Mouse (Mus musculus): Measurements from ENCODE around the gene Sec14l5. TPM values are rescaled to one million over a fixed set of nuclear protein-coding genes. Genes with fewer than 3 reads are reported as not detected.
A peak's percentile ranks its signal among the peaks of the same experiment; 100 is the strongest.

Gene Sec14l5
- polyA plus RNA-seq, 1 experiment from 2014 or later = 0.16 TPM

GRCm38 (mm10) chr16:5139741-5140140 lies 7.2 kb upstream of the Sec14l5 start:
- no peak for ATAC-seq (replicated peaks; ENCODE audit: low FRiP score)

GRCm38 (mm10) chr16:5145570-5145969 lies 1.3 kb upstream of the Sec14l5 start:
- no peaks in the 10 kb centered on the region for H3K36me3 ChIP-seq (ENCODE audit: control insufficient read depth, insufficient read depth, low read length)
- no peak overlapping the region for H3K4me2 ChIP-seq (ENCODE audit: low read depth, low read length, severe bottlenecking)
- H3K9me3 ChIP-seq (ENCODE audit: control insufficient read depth, low read length) = no peaks in the 10 kb centered on the region
- peak; percentile 77 for DNase-seq (ENCODE audit: low spot score)
- H3K4me1 ChIP-seq (replicated peaks; ENCODE audit: control insufficient read depth, insufficient read depth, low read length) = peaks cover 10% of the 10 kb centered on the region; the same call in 1 of the 2 replicates
- peaks cover 5% of the 10 kb centered on the region; the same call in 1 of the 2 replicates for H3K27me3 ChIP-seq (ENCODE audit: control insufficient read depth, insufficient read depth, low read length)
- under 1% methylated on average over 7 of the region's 7 CpGs for WGBS
- H3K9ac ChIP-seq (ENCODE audit: low read length) = no peak overlapping the region
- no peak overlapping the region for H3K27ac ChIP-seq (ENCODE audit: low read depth, low read length)
- no peak overlapping the region for H3K4me3 ChIP-seq (ENCODE audit: low read depth, low read length)
- ATAC-seq (replicated peaks; ENCODE audit: low FRiP score) = 0 out of 2 replicates have a peak, but pooled peaks have one; percentile 39

More at GRCm38 (mm10) chr16:5139741-5140140, 7.2 kb upstream of the Sec14l5 start:
- H3K27me3 ChIP-seq (ENCODE audit: control insufficient read depth, insufficient read depth, low read length) = no peaks in the 10 kb centered on the region
- H3K4me2 ChIP-seq (ENCODE audit: low read depth, low read length, severe bottlenecking) = no peak overlapping the region
- H3K4me3 ChIP-seq (ENCODE audit: low read depth, low read length) = no peak overlapping the region
- WGBS = 44% methylated on average over 4 of the region's 4 CpGs
- no peaks in the 10 kb centered on the region for H3K36me3 ChIP-seq (ENCODE audit: control insufficient read depth, insufficient read depth, low read length)
- H3K9ac ChIP-seq (ENCODE audit: low read length) = no peak overlapping the region
- no peak overlapping the region for H3K27ac ChIP-seq (ENCODE audit: low read depth, low read length)
- H3K4me1 ChIP-seq (replicated peaks; ENCODE audit: control insufficient read depth, insufficient read depth, low read length) = no peaks in the 10 kb centered on the region
- DNase-seq (ENCODE audit: low spot score) = no peak
- H3K9me3 ChIP-seq (ENCODE audit: control insufficient read depth, low read length) = no peaks in the 10 kb centered on the region

DNA sequence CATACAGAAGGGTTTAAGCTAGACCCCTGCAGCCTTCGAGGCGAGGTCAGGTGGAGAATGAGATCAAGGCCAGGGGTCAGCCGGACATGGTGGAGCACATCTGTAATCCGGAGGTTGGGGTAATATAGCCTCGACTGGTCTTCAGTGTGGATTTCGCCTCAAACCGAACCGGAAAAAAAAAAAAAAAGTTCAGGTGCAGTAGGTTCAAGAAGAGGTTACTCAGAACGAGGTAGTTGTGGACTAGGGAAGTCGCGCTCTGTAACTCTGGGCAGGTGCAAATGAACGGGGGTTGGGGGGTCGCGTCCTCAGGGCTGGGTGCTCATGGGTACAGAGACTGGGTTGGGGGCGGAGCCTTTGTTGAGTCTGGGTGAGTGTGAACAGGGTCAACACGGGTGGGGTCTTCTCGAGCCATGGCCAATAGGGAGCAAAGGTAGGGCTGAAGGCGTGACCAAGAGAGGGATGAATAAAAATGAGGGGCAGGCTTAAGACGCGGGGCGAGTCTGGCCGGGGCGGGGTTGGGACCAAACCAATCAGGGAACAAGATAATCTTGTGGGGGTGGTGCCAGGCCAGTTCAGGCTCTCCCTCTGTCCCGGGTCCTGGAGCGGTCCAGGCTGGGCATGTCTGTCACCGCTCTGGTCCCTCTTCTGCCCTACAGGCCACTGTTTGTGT lies 407 bp upstream of the Sec14l5 start:
- Histone ChIP-seq H3K4me2 (ENCODE audit: low read depth, low read length, severe bottlenecking) (peak overlapping the region; percentile 52), H3K27me3 (ENCODE audit: control insufficient read depth, insufficient read depth, low read length) (peaks cover 5% of the 10 kb centered on the region; the same call in 1 of the 2 replicates), H3K9me3 (ENCODE audit: control insufficient read depth, low read length) (no peaks in the 10 kb centered on the region), H3K27ac (ENCODE audit: low read depth, low read length) (no peak overlapping the region), H3K9ac (ENCODE audit: low read length) (peak overlapping the region; percentile 32; the same call in 1 of the 2 replicates), H3K4me1 (replicated peaks; ENCODE audit: control insufficient read depth, insufficient read depth, low read length) (peaks cover 10% of the 10 kb centered on the region; the same call in 1 of the 2 replicates), H3K36me3 (ENCODE audit: control insufficient read depth, insufficient read depth, low read length) (no peaks in the 10 kb centered on the region), H3K4me3 (ENCODE audit: low read depth, low read length) (peak overlapping the region; percentile 26)
- peak; percentile 94 for ATAC-seq (replicated peaks; ENCODE audit: low FRiP score)
- peak; percentile 88 for DNase-seq (ENCODE audit: low spot score)
- WGBS = 2% methylated on average over 26 of the region's 26 CpGs

- ATAC-seq (replicated peaks; ENCODE audit: low FRiP score) = no peak
- Histone ChIP-seq H3K4me1 (replicated peaks; ENCODE audit: control insufficient read depth, insufficient read depth, low read length) (peaks cover 10% of the 10 kb centered on the region; the same call in 1 of the 2 replicates), H3K27ac (ENCODE audit: low read depth, low read length) (no peak overlapping the region), H3K36me3 (ENCODE audit: control insufficient read depth, insufficient read depth, low read length) (no peaks in the 10 kb centered on the region), H3K4me2 (ENCODE audit: low read depth, low read length, severe bottlenecking) (no peak overlapping the region), H3K9ac (ENCODE audit: low read length) (no peak overlapping the region), H3K4me3 (ENCODE audit: low read depth, low read length) (no peak overlapping the region), H3K9me3 (ENCODE audit: control insufficient read depth, low read length) (no peaks in the 10 kb centered on the region), H3K27me3 (ENCODE audit: control insufficient read depth, insufficient read depth, low read length) (peaks cover 5% of the 10 kb centered on the region; the same call in 1 of the 2 replicates)
- DNase-seq (ENCODE audit: low spot score) = no peak
- WGBS = 66% methylated on average over 10 of the region's 10 CpGs
Measured at GRCm38 (mm10) chr16:5150544-5150943, 3.6 kb downstream of the Sec14l5 start.

- no peak overlapping the region for H3K27ac ChIP-seq (ENCODE audit: low read depth, low read length)
- 29% methylated on average over 6 of the region's 6 CpGs for WGBS
- no peak for ATAC-seq (replicated peaks; ENCODE audit: low FRiP score)
- H3K9ac ChIP-seq (ENCODE audit: low read length) = no peak overlapping the region
- H3K4me1 ChIP-seq (replicated peaks; ENCODE audit: control insufficient read depth, insufficient read depth, low read length) = no peaks in the 10 kb centered on the region
- no peak overlapping the region for H3K4me2 ChIP-seq (ENCODE audit: low read depth, low read length, severe bottlenecking)
- H3K9me3 ChIP-seq (ENCODE audit: control insufficient read depth, low read length) = no peaks in the 10 kb centered on the region
- DNase-seq (ENCODE audit: low spot score) = no peak
- H3K36me3 ChIP-seq (ENCODE audit: control insufficient read depth, insufficient read depth, low read length) = no peaks in the 10 kb centered on the region
- no peak overlapping the region for H3K4me3 ChIP-seq (ENCODE audit: low read depth, low read length)
- no peaks in the 10 kb centered on the region; the same call in 1 of the 2 replicates for H3K27me3 ChIP-seq (ENCODE audit: control insufficient read depth, insufficient read depth, low read length)
Measured at GRCm38 (mm10) chr16:5153299-5154026, 6.6 kb downstream of the Sec14l5 start.

- Histone ChIP-seq H3K4me2 (ENCODE audit: low read depth, low read length, severe bottlenecking) (no peak overlapping the region), H3K4me1 (replicated peaks; ENCODE audit: control insufficient read depth, insufficient read depth, low read length) (no peaks in the 10 kb centered on the region), H3K9me3 (ENCODE audit: control insufficient read depth, low read length) (no peaks in the 10 kb centered on the region), H3K27me3 (ENCODE audit: control insufficient read depth, insufficient read depth, low read length) (no peaks in the 10 kb centered on the region; the same call in 1 of the 2 replicates), H3K27ac (ENCODE audit: low read depth, low read length) (no peak overlapping the region), H3K4me3 (ENCODE audit: low read depth, low read length) (no peak overlapping the region), H3K36me3 (ENCODE audit: control insufficient read depth, insufficient read depth, low read length) (no peaks in the 10 kb centered on the region), H3K9ac (ENCODE audit: low read length) (no peak overlapping the region)
- no peak for ATAC-seq (replicated peaks; ENCODE audit: low FRiP score)
- no peak for DNase-seq (ENCODE audit: low spot score)
- 71% methylated on average over 3 of the region's 3 CpGs for WGBS
Measured at GRCm38 (mm10) chr16:5155014-5155413, 8.1 kb downstream of the Sec14l5 start.

- Histone ChIP-seq H3K27ac (ENCODE audit: low read depth, low read length) (no peak overlapping the region), H3K4me1 (replicated peaks; ENCODE audit: control insufficient read depth, insufficient read depth, low read length) (no peaks in the 10 kb centered on the region), H3K4me2 (ENCODE audit: low read depth, low read length, severe bottlenecking) (no peak overlapping the region), H3K4me3 (ENCODE audit: low read depth, low read length) (no peak overlapping the region), H3K27me3 (ENCODE audit: control insufficient read depth, insufficient read depth, low read length) (no peaks in the 10 kb centered on the region), H3K36me3 (ENCODE audit: control insufficient read depth, insufficient read depth, low read length) (no peaks in the 10 kb centered on the region), H3K9ac (ENCODE audit: low read length) (no peak overlapping the region), H3K9me3 (ENCODE audit: control insufficient read depth, low read length) (no peaks in the 10 kb centered on the region)
- ATAC-seq (replicated peaks; ENCODE audit: low FRiP score) (no peak), DNase-seq (ENCODE audit: low spot score) (no peak)
- WGBS = 65% methylated on average over 2 of the region's 2 CpGs
Measured at GRCm38 (mm10) chr16:5156495-5156894, 9.6 kb downstream of the Sec14l5 start.

GRCm38 (mm10) chr16:5157113-5157512 lies 10.2 kb downstream of the Sec14l5 start:
- no peaks in the 10 kb centered on the region for H3K4me1 ChIP-seq (replicated peaks; ENCODE audit: control insufficient read depth, insufficient read depth, low read length)
- 87% methylated on average over 3 of the region's 3 CpGs for WGBS
- H3K4me3 ChIP-seq (ENCODE audit: low read depth, low read length) = no peak overlapping the region
- H3K27ac ChIP-seq (ENCODE audit: low read depth, low read length) = no peak overlapping the region
- H3K9ac ChIP-seq (ENCODE audit: low read length) = no peak overlapping the region
- DNase-seq (ENCODE audit: low spot score) (no peak), ATAC-seq (replicated peaks; ENCODE audit: low FRiP score) (no peak)
- H3K9me3 ChIP-seq (ENCODE audit: control insufficient read depth, low read length) = no peaks in the 10 kb centered on the region
- no peaks in the 10 kb centered on the region for H3K36me3 ChIP-seq (ENCODE audit: control insufficient read depth, insufficient read depth, low read length)
- H3K4me2 ChIP-seq (ENCODE audit: low read depth, low read length, severe bottlenecking) = no peak overlapping the region
- H3K27me3 ChIP-seq (ENCODE audit: control insufficient read depth, insufficient read depth, low read length) = no peaks in the 10 kb centered on the region
